Mouse (Mus musculus) urinary bladder, postnatal 25 days (tissue): ENCODE data around the gene Pin1.
"Not testable (repeated sequence)": the region's sequence is repeated elsewhere in the genome, so short reads cannot be mapped to it uniquely, and the experiment has no call there.

Experiments
- DNase-seq: peaks from one replicate; pipeline ENCODE4 v3.0.0; 2022; ENCODE audit warnings: low spot score

Pin1 gene

DNA sequence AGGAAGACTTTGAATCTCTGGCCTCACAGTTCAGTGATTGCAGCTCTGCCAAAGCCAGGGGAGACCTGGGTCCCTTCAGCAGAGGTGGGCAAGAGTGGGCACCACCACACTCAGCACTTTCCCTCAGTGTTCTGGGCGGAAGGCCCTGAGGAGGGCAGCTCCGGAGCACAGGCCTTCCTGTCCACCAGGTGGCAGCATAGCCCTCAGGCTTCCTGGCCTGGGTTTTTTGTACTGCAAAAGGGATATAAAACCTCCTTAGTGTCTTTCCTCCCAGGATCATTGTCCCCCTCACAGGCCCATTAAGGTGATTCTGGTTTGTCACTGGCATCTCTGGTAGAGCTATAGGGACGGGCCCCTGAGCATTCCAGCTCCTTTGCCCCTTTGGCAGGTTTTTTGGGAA, 10.4 kb downstream of the Pin1 start:
- DNase-seq = peak; percentile 64

GRCm38 (mm10) chr9:20662874-20663273, 11.0 kb downstream of the Pin1 start:
- no peak for DNase-seq

GRCm38 (mm10) chr9:20663956-20664355, 12.1 kb downstream of the Pin1 start:
- DNase-seq = no peak

- no peak for DNase-seq
Measured at GRCm38 (mm10) chr9:20664366-20664765, 12.5 kb downstream of the Pin1 start.

GRCm38 (mm10) chr9:20664982-20665637, 13.2 kb downstream of the Pin1 start:
- DNase-seq = no peak

- DNase-seq = no peak
Measured at GRCm38 (mm10) chr9:20665925-20666324, 14.0 kb downstream of the Pin1 start.

DNA sequence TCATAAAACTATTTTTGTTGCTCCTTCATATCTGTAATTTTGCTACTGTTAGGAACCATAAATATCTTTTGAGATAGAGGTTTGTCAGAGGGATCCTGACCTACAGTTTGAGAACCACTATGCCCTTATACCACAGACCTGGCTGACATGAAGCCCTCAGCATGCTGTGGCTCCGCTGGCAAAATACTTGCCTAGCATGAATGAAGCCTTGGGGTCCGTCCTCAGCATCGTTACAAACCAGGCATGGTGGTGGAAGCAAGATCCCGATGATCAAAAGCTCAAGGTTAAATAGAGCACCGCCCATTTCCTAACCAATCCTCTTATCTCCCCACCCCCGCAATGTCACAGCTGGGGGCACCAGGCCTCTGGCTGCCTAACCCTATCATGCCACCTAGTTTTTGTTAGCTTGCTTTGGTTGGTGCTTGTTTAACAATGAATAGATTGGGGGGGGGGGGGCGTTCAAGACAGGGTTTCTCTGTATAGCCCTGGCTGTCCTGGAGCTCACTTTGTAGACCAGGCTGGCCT, 14.7 kb downstream of the Pin1 start:
- DNase-seq = no peak

DNA sequence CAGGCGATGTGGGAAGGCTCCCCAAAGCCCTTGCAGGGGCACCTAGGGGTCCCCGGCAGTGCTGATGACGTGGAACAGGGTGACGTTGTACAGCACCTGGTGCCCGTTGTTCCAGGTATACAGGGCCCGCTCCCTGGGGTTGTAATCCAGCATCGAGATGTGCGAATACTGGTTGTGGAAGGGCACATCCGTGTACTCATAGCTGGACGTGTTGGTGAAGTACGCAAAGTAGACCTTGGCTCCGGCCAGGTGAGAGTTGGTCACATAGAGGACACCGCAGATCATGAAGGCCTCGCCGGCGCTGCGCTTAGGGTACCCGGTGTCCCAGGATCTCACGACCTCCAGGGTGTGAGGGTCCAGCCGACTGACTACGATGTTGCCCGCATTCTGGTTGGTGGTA, 16.2 kb downstream of the Pin1 start:
- DNase-seq = no peak

GRCm38 (mm10) chr9:20672047-20672446, 20.2 kb downstream of the Pin1 start:
- DNase-seq = no peak

GRCm38 (mm10) chr9:20677892-20678291, 26.0 kb downstream of the Pin1 start:
- no peak for DNase-seq

DNA sequence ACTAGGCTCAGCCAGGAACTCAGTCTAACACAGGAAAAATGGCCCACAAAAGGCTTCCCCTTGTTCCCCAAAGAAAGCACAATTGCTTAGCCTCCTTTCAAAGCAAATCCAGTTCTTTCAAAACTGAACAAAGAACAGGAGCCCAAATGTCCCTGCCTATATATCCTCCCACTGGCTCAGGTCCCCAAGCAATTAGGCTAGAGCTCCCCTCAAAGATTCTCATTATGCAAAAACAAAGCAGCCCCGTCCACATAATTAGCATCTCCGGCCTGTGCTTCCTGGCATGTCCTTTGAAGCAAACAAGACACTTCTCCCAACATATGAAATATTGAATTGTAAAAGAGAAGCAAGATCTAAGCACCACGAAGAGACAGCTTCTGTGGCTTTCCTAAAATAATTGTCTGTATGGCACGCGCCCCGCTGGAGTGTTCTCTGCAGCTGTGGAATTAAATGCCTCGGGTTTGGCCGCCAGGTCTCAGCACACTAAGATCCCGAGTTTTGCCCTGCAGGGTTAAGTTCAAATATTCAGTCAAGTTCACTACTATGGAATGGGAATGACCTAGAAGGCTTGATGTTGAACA, 28.6 kb downstream of the Pin1 start:
- no peak for DNase-seq

- no peak for DNase-seq
Measured at GRCm38 (mm10) chr9:20681546-20682388, 29.9 kb downstream of the Pin1 start.

DNA sequence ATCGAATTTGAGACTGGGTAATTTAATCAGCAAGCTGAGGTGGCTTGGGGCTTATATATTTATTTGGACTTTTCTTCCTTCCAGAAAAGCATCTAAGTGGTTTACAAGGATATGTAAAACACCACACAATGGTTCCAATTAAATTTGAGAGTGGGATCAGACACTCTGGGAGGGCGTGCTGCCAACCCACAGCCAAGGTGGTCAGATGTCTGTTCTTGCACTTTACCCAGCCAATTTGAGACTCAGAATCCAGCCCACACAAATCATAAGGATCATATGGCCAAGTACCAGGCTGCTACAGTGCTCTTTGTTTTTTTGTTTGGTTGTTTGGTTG, 30.5 kb downstream of the Pin1 start:
- no peak for DNase-seq

DNA sequence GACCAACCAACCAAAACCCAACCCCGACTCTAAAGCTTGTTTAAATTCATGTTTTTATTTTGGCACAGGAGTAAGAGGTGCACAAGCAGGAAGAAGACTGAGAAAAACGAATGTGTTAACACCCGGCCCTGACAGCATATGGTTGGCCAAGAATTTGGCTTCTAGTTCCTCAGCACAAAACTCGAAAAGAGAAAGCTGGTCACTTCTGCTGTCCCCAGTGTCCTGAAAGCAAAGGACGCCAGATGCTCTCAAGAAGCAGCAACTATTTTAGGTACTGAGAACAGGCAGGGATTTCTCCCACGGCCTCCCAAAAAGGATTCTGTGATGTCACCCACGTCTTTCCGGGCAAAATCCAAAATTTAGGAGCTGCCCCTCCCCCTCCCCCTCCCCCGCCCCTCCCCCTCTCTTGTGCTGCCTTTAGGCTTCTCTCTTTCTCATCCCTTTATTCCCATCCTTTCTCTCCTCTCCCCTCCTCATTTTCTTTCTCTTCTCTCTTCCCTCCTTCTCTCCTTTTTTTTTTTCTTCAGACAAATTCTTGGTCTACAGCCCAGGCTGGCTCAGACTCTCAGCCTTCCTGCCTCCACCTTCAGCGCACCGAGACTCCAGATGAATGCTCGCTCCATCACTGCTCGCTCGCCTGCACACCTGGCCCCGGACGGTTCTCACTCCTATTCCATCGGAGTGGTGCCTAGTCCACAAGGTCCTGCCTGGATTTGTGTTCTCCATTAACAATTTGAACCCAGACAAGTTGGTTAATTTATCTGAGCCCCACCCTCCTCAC, 33.4 kb downstream of the Pin1 start:
- no peak for DNase-seq

DNA sequence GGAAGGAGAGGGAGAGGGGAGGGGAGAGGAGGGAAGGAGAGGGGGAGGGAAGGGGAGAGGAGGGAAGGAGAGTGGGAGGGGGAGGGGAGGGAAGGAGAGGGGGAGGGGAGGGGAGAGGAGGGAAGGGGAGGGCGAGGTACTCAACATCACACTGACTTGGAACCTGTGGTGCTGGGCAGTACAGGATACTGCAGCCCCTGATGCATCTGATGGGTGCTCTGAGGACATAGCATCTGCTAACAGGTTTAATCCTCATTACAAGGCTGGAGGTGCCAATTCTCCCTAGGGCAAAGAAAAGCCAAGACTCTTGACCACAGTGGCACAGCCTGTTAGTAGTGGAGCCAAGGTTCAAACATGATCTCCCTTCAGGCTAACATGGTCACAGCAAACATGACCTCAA, 37.5 kb downstream of the Pin1 start:
- no peak for DNase-seq

DNA sequence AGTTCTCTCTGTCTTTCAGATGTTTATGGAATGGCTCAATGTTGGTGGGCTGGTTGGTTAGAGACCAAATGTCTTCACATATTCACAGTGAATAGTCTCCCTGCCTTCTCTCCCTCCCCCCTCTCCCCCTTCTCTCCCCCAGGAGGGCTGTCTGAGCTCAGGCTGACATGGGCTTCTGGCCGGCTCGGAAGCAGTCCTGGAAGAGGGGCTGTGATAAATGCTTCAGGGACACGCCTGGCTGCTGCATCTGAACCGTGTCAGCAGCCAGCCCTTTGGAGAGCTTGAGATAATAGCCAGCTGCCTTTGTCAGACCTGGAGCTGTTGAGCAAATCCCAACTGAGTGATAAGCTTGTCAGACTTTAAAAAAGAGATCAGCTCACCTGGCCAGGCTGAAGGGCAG, 38.0 kb downstream of the Pin1 start:
- DNase-seq = no peak

DNA sequence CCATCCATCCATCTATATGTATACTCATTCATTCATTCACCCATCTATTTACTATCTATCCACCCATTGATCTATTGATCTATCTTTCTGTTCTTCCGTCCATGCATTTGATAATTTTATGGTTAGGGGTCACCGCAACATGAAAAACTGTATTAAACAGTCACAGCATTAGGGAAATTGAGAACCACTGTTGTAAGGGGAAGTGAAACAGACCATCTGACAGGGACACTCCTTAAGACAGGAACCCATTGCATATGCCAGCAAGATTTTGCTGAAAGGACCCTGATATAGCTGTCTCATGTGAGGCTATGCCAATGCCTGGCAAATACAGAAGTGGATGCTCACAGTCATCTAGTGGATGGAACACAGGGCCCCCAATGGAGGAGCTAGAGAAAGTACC, 38.6 kb downstream of the Pin1 start:
- DNase-seq = not testable (repeated sequence)

DNA sequence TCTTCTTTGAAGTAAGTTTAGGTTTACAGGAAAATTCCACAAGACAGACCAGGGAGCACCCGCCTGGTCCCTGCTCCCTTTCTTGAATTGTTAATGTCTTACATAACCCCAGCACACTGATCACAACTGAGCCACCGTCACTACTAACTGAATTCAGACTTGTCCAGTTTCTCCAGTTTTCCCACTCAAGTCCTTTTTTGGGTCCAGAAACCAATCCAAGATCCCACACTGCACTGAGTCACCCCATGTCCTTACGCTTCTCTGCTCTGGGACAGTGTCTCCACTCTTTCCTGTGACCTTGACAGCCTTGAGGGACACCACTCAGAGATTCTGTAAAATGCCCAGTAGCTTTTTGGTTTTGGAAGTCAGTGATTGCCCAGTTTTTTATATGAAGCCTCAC, 41.0 kb downstream of the Pin1 start:
- DNase-seq = no peak

GRCm38 (mm10) chr9:20694721-20695235, 42.9 kb downstream of the Pin1 start:
- DNase-seq = no peak

- DNase-seq = no peak
Measured at GRCm38 (mm10) chr9:20696107-20696712, 44.3 kb downstream of the Pin1 start.

DNA sequence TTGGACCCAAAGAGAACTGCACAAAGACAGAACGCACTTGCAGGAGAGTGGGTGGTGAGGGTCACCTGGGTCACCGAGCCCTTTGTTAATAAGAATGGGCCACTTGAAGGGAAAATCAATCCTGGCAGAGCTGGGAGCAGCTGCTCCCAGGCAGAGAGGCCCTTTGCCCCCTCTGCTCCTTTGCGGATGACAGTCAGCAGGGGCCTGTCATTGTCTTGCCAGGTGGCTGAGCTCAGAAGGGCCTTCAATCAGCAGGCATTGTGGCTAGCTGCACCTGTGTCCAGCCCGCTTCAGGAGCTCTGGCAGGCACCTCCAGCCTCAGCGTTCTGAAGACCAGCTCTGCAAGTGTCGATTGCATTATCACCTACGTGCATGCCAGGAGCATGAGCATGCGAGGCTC, 45.6 kb downstream of the Pin1 start:
- DNase-seq = no peak
